Mouse (Mus musculus) liver, embryonic 18 days (tissue): ENCODE measurements around the gene Gm14296. TPM values are rescaled to one million over a fixed set of nuclear protein-coding genes. Genes with fewer than 3 reads are reported as not detected.

ENCODE experiments used
- polyA plus RNA-seq: library from polyadenylated mRNA; depleted of rRNA; stranded (reverse); fragments of >200 nt; gene quantifications from 2 replicates; pipeline ENCODE4 v1.2.3, GENCODE M21; 2012; rRNA removed

Gm14296 gene
- polyA plus RNA-seq: 1.2 and 2.9 TPM in 2 replicates

GRCm38 (mm10) chr2:176927709-176928108, at the start of gene Gm14296:
Gene Gm14296 (minus strand): TSS chr2:176927809.

Other genes with a start within 250 kb of the Gm14296 start
- 3.4 TPM in 2 replicates for gene Gm14305, start 219.5 kb downstream of the Gm14296 start, polyA plus RNA-seq
- gene Gm14295, start 129.2 kb downstream of the Gm14296 start, polyA plus RNA-seq: 2.4 and 2.6 TPM in 2 replicates
- gene Gm14408, start 96.7 kb downstream of the Gm14296 start, polyA plus RNA-seq: not detected in 2 replicates
- 1.0 and 1.9 TPM in 2 replicates for gene Gm14419, start 73.1 kb upstream of the Gm14296 start, polyA plus RNA-seq
- gene Gm14401, start 146.5 kb upstream of the Gm14296 start, polyA plus RNA-seq: 0.05 TPM in 1 of 2 replicates, not detected in the other